Mouse (Mus musculus): ENCODE data around the gene Capn3. TPM values are rescaled to one million over a fixed set of nuclear protein-coding genes. Genes with fewer than 3 reads are reported as not detected.

Gene Capn3
- polyA plus RNA-seq (2015; fragmentation: Nextera tagmentation; extraction: Ambion mirVana) = 1.7 and 2.3 TPM in 2 replicates

GRCm38 (mm10) chr2:120455719-120456118 lies at the start of gene Capn3:
Capn3 (plus strand) TSS chr2:120456019.
- Histone ChIP-seq H3K9me3 (0 out of 2 replicates have a peak, but pooled peaks cover 3% of the 10 kb centered on the region), H3K27ac (no peak within 1 kb of the TSS), H3K4me3 (replicated peaks) (no peak within 1 kb of the TSS), H3K4me1 (replicated peaks) (no peaks in the 10 kb centered on the region), H3K36me3 (no peaks in the 10 kb centered on the region), H3K9ac (replicated peaks) (no peak within 1 kb of the TSS), H3K27me3 (no peaks in the 10 kb centered on the region), H3K4me2 (replicated peaks) (no peak within 1 kb of the TSS)
- 76% methylated on average over 4 of the region's 4 CpGs for WGBS
- ATAC-seq = no peak

- H3K9me3 ChIP-seq = peaks cover 10% of the 10 kb centered on the region
- WGBS = 94% methylated on average over 3 of the region's 3 CpGs
- no peak overlapping the region for H3K9ac ChIP-seq (replicated peaks)
- H3K27ac ChIP-seq = no peak overlapping the region
- no peak overlapping the region for H3K4me2 ChIP-seq (replicated peaks)
- no peaks in the 10 kb centered on the region for H3K4me1 ChIP-seq (replicated peaks)
- H3K36me3 ChIP-seq = 0 out of 2 replicates have a peak, but pooled peaks cover 5% of the 10 kb centered on the region
- no peak overlapping the region for H3K4me3 ChIP-seq (replicated peaks)
- no peaks in the 10 kb centered on the region for H3K27me3 ChIP-seq
- ATAC-seq = no peak
Observed at GRCm38 (mm10) chr2:120411096-120411628, 44.7 kb upstream of the Capn3 start.

- H3K27me3 ChIP-seq = no peaks in the 10 kb centered on the region
- no peak overlapping the region for H3K9ac ChIP-seq (replicated peaks)
- no peak for ATAC-seq
- no peak overlapping the region for H3K27ac ChIP-seq
- no peak overlapping the region for H3K4me2 ChIP-seq (replicated peaks)
- H3K9me3 ChIP-seq = peaks cover under 1% of the 10 kb centered on the region; the same call in 1 of the 2 replicates
- 0 out of 2 replicates have a peak, but pooled peaks cover 5% of the 10 kb centered on the region for H3K36me3 ChIP-seq
- H3K4me1 ChIP-seq (replicated peaks) = no peaks in the 10 kb centered on the region
- no peak overlapping the region for H3K4me3 ChIP-seq (replicated peaks)
Observed at GRCm38 (mm10) chr2:120414113-120414512, 41.7 kb upstream of the Capn3 start.

GRCm38 (mm10) chr2:120414738-120415414 lies 40.9 kb upstream of the Capn3 start:
- H3K9ac ChIP-seq (replicated peaks) = no peak overlapping the region
- no peaks in the 10 kb centered on the region for H3K9me3 ChIP-seq
- no peak for ATAC-seq
- H3K4me3 ChIP-seq (replicated peaks) = no peak overlapping the region
- 65% methylated on average over 1 of the region's 1 CpGs for WGBS
- H3K36me3 ChIP-seq = 0 out of 2 replicates have a peak, but pooled peaks cover 5% of the 10 kb centered on the region
- H3K4me1 ChIP-seq (replicated peaks) = no peaks in the 10 kb centered on the region
- no peaks in the 10 kb centered on the region for H3K27me3 ChIP-seq
- H3K27ac ChIP-seq = no peak overlapping the region
- no peak overlapping the region for H3K4me2 ChIP-seq (replicated peaks)

GRCm38 (mm10) chr2:120424386-120424785 lies 31.4 kb upstream of the Capn3 start:
- Histone ChIP-seq H3K9ac (replicated peaks) (no peak overlapping the region), H3K27ac (no peak overlapping the region), H3K27me3 (no peaks in the 10 kb centered on the region), H3K4me1 (replicated peaks) (no peaks in the 10 kb centered on the region), H3K4me2 (replicated peaks) (no peak overlapping the region), H3K9me3 (no peaks in the 10 kb centered on the region), H3K4me3 (replicated peaks) (no peak overlapping the region), H3K36me3 (0 out of 2 replicates have a peak, but pooled peaks cover 2% of the 10 kb centered on the region)
- whole genome bisulfite sequencing = 83% methylated on average over 5 of the region's 5 CpGs
- no peak for ATAC-seq

GRCm38 (mm10) chr2:120444486-120444885 lies 11.3 kb upstream of the Capn3 start:
- no peak overlapping the region for H3K4me3 ChIP-seq (replicated peaks)
- no peak overlapping the region for H3K9ac ChIP-seq (replicated peaks)
- no peaks in the 10 kb centered on the region for H3K27me3 ChIP-seq
- no peak overlapping the region for H3K4me2 ChIP-seq (replicated peaks)
- no peak overlapping the region for H3K27ac ChIP-seq
- H3K36me3 ChIP-seq = no peaks in the 10 kb centered on the region
- WGBS = 96% methylated on average over 1 of the region's 1 CpGs
- no peaks in the 10 kb centered on the region for H3K9me3 ChIP-seq
- no peak for ATAC-seq
- H3K4me1 ChIP-seq (replicated peaks) = no peaks in the 10 kb centered on the region

GRCm38 (mm10) chr2:120446373-120446772 lies 9.4 kb upstream of the Capn3 start:
- no peaks in the 10 kb centered on the region for H3K36me3 ChIP-seq
- H3K27ac ChIP-seq = no peak overlapping the region
- no peak overlapping the region for H3K4me3 ChIP-seq (replicated peaks)
- no peak overlapping the region for H3K9ac ChIP-seq (replicated peaks)
- H3K4me1 ChIP-seq (replicated peaks) = no peaks in the 10 kb centered on the region
- H3K27me3 ChIP-seq = no peaks in the 10 kb centered on the region
- WGBS = 86% methylated on average over 10 of the region's 10 CpGs
- H3K4me2 ChIP-seq (replicated peaks) = no peak overlapping the region
- no peaks in the 10 kb centered on the region for H3K9me3 ChIP-seq
- ATAC-seq = no peak

GRCm38 (mm10) chr2:120447306-120447705 lies 8.5 kb upstream of the Capn3 start:
- H3K4me2 ChIP-seq (replicated peaks) = no peak overlapping the region
- ATAC-seq = no peak
- WGBS = 91% methylated on average over 1 of the region's 1 CpGs

GRCm38 (mm10) chr2:120450724-120451123 lies 5.1 kb upstream of the Capn3 start:
- H3K4me1 ChIP-seq (replicated peaks) = no peaks in the 10 kb centered on the region
- no peak overlapping the region for H3K9ac ChIP-seq (replicated peaks)
- H3K36me3 ChIP-seq = no peaks in the 10 kb centered on the region
- 62% methylated on average over 6 of the region's 6 CpGs for WGBS
- ATAC-seq = no peak
- no peaks in the 10 kb centered on the region for H3K27me3 ChIP-seq
- no peak overlapping the region for H3K4me2 ChIP-seq (replicated peaks)
- no peak overlapping the region for H3K27ac ChIP-seq
- H3K4me3 ChIP-seq (replicated peaks) = no peak overlapping the region
- H3K9me3 ChIP-seq = 0 out of 2 replicates have a peak, but pooled peaks cover 3% of the 10 kb centered on the region

More at GRCm38 (mm10) chr2:120447306-120447705, 8.5 kb upstream of the Capn3 start:
- no peak overlapping the region for H3K27ac ChIP-seq
- no peaks in the 10 kb centered on the region for H3K36me3 ChIP-seq
- no peak overlapping the region for H3K9ac ChIP-seq (replicated peaks)
- H3K9me3 ChIP-seq = no peaks in the 10 kb centered on the region
- H3K4me1 ChIP-seq (replicated peaks) = no peaks in the 10 kb centered on the region
- H3K4me3 ChIP-seq (replicated peaks) = no peak overlapping the region
- no peaks in the 10 kb centered on the region for H3K27me3 ChIP-seq

- 0 out of 2 replicates have a peak, but pooled peaks cover 3% of the 10 kb centered on the region for H3K9me3 ChIP-seq
- no peak overlapping the region for H3K4me2 ChIP-seq (replicated peaks)
- no peak for ATAC-seq
- H3K27ac ChIP-seq = no peak overlapping the region
- no peaks in the 10 kb centered on the region for H3K27me3 ChIP-seq
- H3K9ac ChIP-seq (replicated peaks) = no peak overlapping the region
- WGBS = 86% methylated on average over 4 of the region's 4 CpGs
- no peaks in the 10 kb centered on the region for H3K36me3 ChIP-seq
- H3K4me3 ChIP-seq (replicated peaks) = no peak overlapping the region
- no peaks in the 10 kb centered on the region for H3K4me1 ChIP-seq (replicated peaks)
Observed at GRCm38 (mm10) chr2:120452600-120452999, 3.2 kb upstream of the Capn3 start.

- Histone ChIP-seq H3K4me1 (replicated peaks) (no peaks in the 10 kb centered on the region), H3K4me2 (replicated peaks) (no peak overlapping the region), H3K27ac (no peak overlapping the region), H3K4me3 (replicated peaks) (no peak overlapping the region), H3K36me3 (no peaks in the 10 kb centered on the region), H3K9ac (replicated peaks) (no peak overlapping the region), H3K9me3 (0 out of 2 replicates have a peak, but pooled peaks cover 3% of the 10 kb centered on the region), H3K27me3 (no peaks in the 10 kb centered on the region)
- no peak for ATAC-seq
- 93% methylated on average over 2 of the region's 2 CpGs for WGBS
Observed at GRCm38 (mm10) chr2:120454987-120455386, 832 bp upstream of the Capn3 start.

- H3K4me2 ChIP-seq (replicated peaks) = no peak overlapping the region
- no peak overlapping the region for H3K27ac ChIP-seq
- no peaks in the 10 kb centered on the region for H3K9me3 ChIP-seq
- no peak overlapping the region for H3K9ac ChIP-seq (replicated peaks)
- no peak overlapping the region for H3K4me3 ChIP-seq (replicated peaks)
- no peaks in the 10 kb centered on the region for H3K36me3 ChIP-seq
- 97% methylated on average over 4 of the region's 4 CpGs for WGBS
- no peak for ATAC-seq
- H3K4me1 ChIP-seq (replicated peaks) = no peaks in the 10 kb centered on the region
- no peaks in the 10 kb centered on the region for H3K27me3 ChIP-seq
Observed at GRCm38 (mm10) chr2:120460216-120460615, 4.4 kb downstream of the Capn3 start.

Data from midbrain, embryonic 13.5 days (tissue).